Mouse (Mus musculus): ENCODE data around the gene Baz2b. TPM values are rescaled to one million over a fixed set of nuclear protein-coding genes. Genes with fewer than 3 reads are reported as not detected.

Gene Baz2b
- total RNA-seq, 2 experiments from 2014 or later, result 29.9 to 41.9 TPM

- no peak for DNase-seq
Observed at GRCm38 (mm10) chr2:59997479-59998228, 212.0 kb downstream of the Baz2b start.

DNA sequence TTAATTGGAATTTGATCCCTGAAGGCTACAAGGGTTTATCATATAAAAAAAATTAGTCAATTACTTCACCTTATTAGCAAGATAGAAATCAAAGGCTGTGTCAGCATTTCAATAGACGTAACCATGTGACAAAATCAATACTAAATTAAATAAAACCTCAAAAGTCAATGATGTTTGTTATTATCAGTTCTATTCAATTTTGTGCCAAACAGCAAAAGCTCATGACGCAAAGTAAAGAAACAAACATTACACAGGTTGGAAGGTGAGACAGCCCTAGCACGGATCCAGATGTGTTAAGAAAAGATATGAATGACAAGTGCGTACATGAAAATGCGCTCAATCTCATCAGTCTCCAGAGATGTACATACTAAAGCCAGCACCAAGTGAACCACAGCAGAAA, 212.7 kb downstream of the Baz2b start:
- no peak for DNase-seq

DNA sequence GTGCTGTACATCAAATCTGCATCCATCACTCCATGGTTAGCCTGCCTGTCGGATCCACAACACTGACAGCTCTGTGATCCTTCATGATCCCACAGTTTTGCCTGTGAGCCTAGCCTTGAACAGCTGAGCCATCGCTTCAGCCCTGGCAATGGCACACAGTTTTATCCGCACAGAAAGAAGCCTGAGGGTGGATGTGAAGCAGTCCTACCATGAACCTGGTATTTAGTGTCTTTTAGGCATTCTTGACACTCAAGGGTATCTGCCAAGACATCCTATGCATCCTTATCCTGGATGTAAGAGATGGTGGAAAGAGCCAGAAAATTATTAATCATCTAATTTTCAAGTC, 216.5 kb downstream of the Baz2b start:
- DNase-seq, result no peak

GRCm38 (mm10) chr2:59992488-59993189, 217.0 kb downstream of the Baz2b start:
- DNase-seq, result no peak

GRCm38 (mm10) chr2:59991775-59992174, 217.9 kb downstream of the Baz2b start:
- no peak for DNase-seq

DNA sequence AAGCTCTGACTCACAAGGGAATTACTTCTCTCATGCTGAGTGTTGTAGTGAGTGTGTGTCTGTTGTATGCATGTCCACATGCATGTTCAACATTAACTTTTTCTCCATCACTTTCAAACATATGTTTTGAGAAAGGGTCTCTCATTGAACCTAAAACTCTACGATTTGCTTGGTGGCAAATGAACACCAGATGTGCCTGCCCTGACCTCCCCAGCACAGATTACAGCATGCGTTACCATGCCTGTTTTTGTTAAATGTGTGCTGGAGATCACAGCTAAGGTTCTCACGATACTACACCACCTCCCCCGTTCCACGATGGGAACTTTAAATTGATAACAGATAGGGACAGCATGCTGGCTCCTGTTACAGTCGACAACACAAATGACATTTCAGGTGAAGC, 222.1 kb downstream of the Baz2b start:
- DNase-seq, result no peak

GRCm38 (mm10) chr2:59979488-59980220, 230.0 kb downstream of the Baz2b start:
- DNase-seq, result no peak

GRCm38 (mm10) chr2:59976680-59977079, 233.0 kb downstream of the Baz2b start:
- no peak for DNase-seq

- DNase-seq, result no peak
Observed at GRCm38 (mm10) chr2:59975772-59976171, 233.9 kb downstream of the Baz2b start.

GRCm38 (mm10) chr2:59973962-59974361, 235.7 kb downstream of the Baz2b start:
- DNase-seq, result no peak

GRCm38 (mm10) chr2:59973104-59973641, 236.5 kb downstream of the Baz2b start:
- no peak for DNase-seq

GRCm38 (mm10) chr2:59970511-59970910, 239.1 kb downstream of the Baz2b start:
- no peak for DNase-seq

- no peak for DNase-seq
Observed at GRCm38 (mm10) chr2:59969099-59969498, 240.5 kb downstream of the Baz2b start.

GRCm38 (mm10) chr2:59968593-59968992, 241.0 kb downstream of the Baz2b start:
- peak in 1 of 2 experiments; percentile 63 for DNase-seq

GRCm38 (mm10) chr2:59966454-59966853, 243.2 kb downstream of the Baz2b start:
- DNase-seq, result no peak

DNA sequence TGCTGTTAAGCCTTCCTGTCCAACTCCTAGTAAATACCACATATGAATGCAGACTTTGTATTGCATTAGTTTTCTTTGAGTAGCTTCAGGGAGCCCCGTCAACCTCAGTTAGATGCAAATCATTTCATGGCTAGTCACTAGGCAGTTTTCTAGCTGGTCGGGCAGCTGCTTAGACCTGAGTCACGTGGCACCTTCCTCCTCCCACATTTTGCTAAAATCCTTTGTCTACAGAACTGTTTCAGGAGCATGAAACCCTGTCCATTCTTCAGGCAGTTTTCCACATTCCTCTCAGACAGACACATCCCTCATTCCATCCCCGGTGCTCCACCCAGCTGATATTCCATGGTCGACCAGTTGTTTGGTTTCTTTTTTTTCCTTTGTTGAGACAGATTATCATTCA, 246.6 kb downstream of the Baz2b start:
- DNase-seq, result no peak

GRCm38 (mm10) chr2:59962579-59962978, 247.1 kb downstream of the Baz2b start:
- no peak for DNase-seq

GRCm38 (mm10) chr2:59960495-59960772, 249.2 kb downstream of the Baz2b start:
- DNase-seq, result no peak

- DNase-seq, result peak in 1 of 2 experiments; percentile 33
Observed at GRCm38 (mm10) chr2:59959668-59960494, 249.8 kb downstream of the Baz2b start.

- peak in 1 of 2 experiments; percentile 57 for DNase-seq
Observed at GRCm38 (mm10) chr2:59958543-59958942, 251.1 kb downstream of the Baz2b start.

DNA sequence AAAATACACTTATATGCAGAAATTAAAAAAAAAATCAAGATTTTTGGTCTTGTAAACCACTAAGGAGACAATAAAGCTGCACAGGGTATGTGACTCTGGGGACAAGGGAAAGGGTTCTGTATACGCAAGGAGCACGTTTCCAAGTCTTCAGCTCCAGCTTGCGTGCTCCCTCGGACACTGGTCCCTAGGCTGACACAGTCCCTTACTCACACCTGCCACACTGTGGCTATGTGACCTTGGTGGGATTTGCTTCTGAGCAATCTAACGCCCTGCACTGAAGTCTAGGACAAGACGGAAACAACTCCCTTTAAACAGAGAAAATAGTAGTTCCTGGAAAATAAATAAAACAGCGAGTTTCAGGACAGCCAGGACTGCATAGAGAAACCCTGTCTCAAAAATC, 253.7 kb downstream of the Baz2b start:
- no peak for DNase-seq

GRCm38 (mm10) chr2:59954791-59955190, 254.8 kb downstream of the Baz2b start:
- no peak for DNase-seq
